Mouse (Mus musculus): Measurements from ENCODE around the gene Gripap1.

- TF ChIP-seq CTCF (IDR thresholded peaks at IDR 0.05) = no peak
- TF ChIP-seq EP300 (IDR thresholded peaks at IDR 0.05) = no peak
Observed at GRCm38 (mm10) chrX:7762921-7763197, 26.7 kb upstream of the Gripap1 start.

Measured in lung, postnatal 0 days (tissue).